Mouse (Mus musculus): ENCODE data around the gene Fam149a. TPM values are rescaled to one million over a fixed set of nuclear protein-coding genes. Genes with fewer than 3 reads are reported as not detected.

The Fam149a gene
- polyA plus RNA-seq (2015; fragmentation: Nextera tagmentation; extraction: Ambion mirVana): 13.7 and 15.8 TPM in 2 replicates

GRCm38 (mm10) chr8:45381963-45382347, at the start of gene Fam149a:
TSS of gene Fam149a (minus strand) at chr8:45382291.

DNA sequence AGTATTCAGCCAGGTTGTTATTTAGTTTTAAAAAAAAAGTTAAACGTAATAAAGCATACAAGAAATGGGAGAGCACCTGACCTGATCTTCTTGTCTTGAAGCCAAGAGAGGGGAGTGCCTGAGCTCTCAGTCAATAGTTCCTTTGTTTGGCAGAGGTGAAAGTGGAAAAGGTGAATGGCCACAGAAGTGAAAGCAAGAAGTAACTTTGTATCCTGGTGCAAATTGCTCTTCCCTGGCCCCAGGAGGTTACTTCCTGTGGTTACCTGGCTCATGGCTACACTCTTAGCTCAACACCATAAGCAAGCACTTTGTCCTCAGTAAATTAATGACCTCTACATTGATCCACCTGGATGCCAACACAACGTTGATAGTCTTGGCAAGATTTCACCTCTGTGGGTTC, 28.8 kb upstream of the Fam149a start, which contains the start of gene Tlr3:
Gene Tlr3, minus strand, starts transcription at position 199 of the 400 bp plus-strand sequence.

GRCm38 (mm10) chr8:45332685-45333409, 49.2 kb downstream of the Fam149a start, which contains the start of gene Cyp4v3:
TSS of gene Cyp4v3 (minus strand) at chr8:45333216.

DNA sequence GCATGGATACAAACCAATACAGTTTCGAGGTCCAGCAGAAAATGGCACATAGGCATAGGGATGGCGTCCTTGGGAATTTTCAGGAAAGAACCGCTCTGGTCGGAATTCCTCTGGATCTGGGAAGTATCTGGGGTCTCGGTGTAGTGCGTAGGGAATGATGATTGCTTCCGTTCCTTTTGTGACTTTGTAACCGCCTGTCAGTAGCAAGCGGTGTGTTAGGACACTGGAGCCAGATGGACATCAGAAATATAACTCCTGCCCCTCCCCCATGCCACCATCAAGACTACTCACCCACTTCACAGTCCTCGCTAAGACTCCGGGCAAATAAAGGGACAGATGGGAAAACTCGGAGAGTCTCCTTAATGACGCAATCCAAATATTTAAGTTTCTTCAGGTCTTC, 73.7 kb downstream of the Fam149a start, which contains the start of gene Gm45753:
Gene Gm45753, minus strand, starts transcription at position 101 of the 400 bp plus-strand sequence.

DNA sequence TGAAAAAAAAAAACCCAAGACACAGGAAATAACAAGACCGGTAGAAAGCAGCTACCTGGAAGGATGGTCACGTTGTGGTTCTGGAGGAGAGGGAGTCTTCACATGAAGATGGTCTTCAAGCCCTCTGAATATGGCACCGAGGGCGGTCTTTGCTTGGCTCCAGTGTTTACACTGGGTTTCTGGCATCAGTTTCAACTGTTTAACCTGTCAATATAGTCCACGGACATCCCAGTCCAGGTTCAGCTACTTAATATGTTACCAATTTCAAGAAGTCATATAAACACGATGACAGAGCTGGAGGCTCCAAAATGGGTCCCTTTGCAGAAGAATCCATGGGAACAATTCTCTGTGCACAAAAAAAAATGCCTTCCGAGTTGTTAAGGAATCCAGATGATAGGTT, 87.4 kb downstream of the Fam149a start, which contains the start of gene Klkb1:
Gene Klkb1, minus strand, starts transcription at position 173 of the 400 bp plus-strand sequence.

Other genes with a start within 250 kb of the Fam149a start
- gene F11, start 120.3 kb downstream of the Fam149a start, polyA plus RNA-seq (2015; fragmentation: Nextera tagmentation; extraction: Ambion mirVana): 0.14 TPM in 1 of 2 replicates, not detected in the other
- gene Klkb1, start 87.4 kb downstream of the Fam149a start, polyA plus RNA-seq (2015; fragmentation: Nextera tagmentation; extraction: Ambion mirVana): not detected in 2 replicates
- 0.10 TPM in 1 of 2 replicates, not detected in the other for gene Gm45753, start 73.8 kb downstream of the Fam149a start, polyA plus RNA-seq (2015; fragmentation: Nextera tagmentation; extraction: Ambion mirVana)
- 3.1 and 3.2 TPM in 2 replicates for gene Cyp4v3, start 49.1 kb downstream of the Fam149a start, polyA plus RNA-seq (2015; fragmentation: Nextera tagmentation; extraction: Ambion mirVana)
- gene Tlr3, start 28.8 kb upstream of the Fam149a start, polyA plus RNA-seq (2015; fragmentation: Nextera tagmentation; extraction: Ambion mirVana): 5.6 and 6.9 TPM in 2 replicates
- 111 and 132 TPM in 2 replicates for gene Sorbs2, start 125.5 kb upstream of the Fam149a start, polyA plus RNA-seq (2015; fragmentation: Nextera tagmentation; extraction: Ambion mirVana)

Measured in urinary bladder, postnatal 0 days (tissue).